Mouse (Mus musculus) megakaryocyte, embryonic 14.5 days (primary cell): ENCODE measurements around the gene Gas6.

ENCODE experiments used
- FLI1 ChIP-seq: IDR thresholded peaks from 2 replicates; pipeline ENCODE4 v1.6.1; 2012; ENCODE audit warnings: low read length, inconsistent platforms, mixed read lengths
- GATA1 ChIP-seq: IDR thresholded peaks from 3 replicates; pipeline ENCODE4 v1.6.1; 2012; ENCODE audit warnings: mixed read lengths, low read length, inconsistent platforms, borderline replicate concordance

DNA sequence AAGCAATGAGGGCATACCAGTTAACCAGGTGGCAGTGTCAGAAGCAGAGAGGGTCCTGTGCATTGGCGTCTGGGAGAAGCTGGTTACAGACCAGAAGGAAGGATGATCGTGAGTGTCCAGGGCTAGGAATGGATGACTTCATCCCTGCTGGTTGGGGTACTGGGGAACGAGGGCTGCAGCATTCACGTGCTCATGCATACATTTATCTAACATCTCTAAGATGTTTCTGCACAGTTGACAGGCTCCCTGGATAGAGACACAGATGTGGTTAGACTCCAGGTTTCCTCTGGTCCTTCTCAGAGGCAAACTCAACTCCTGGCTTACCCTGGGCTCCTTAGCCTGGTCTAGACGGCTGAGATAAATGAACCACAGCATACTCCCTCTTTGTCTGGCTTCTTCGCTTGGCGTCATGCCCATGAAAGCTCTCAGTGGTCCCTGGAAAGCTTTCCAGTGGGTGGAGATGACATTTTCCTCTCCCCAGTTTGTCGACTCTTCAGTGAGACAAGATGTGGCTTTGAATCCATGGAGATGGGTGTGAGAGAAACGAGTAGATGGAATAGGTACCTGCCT, 37.4 kb upstream of the Gas6 start:
- TF ChIP-seq GATA1 (no peak), FLI1 (no peak)
